Mouse (Mus musculus) c-Kit-positive CD71-positive TER-119-positive erythroid progenitor cells, embryonic 14.5 days (primary cell): ENCODE measurements at regions not wholly inside any gene's neighbourhood (a gene's known extent, or its start where the extent isn't known, plus 50 kb on each side); places are given as distances from the start of the nearest gene placed in this dataset.

Experiments
- DNase-seq: peaks from one replicate; pipeline ENCODE4 v3.0.0-alpha.2; 2013; ENCODE audit warnings: low spot score

- no peak for DNase-seq
These were observed 74.5 kb upstream of the Serp2 start for GRCm38 (mm10) chr14:76631181-76631580.

GRCm38 (mm10) chr14:76629913-76630478 lies 73.3 kb upstream of the Serp2 start:
- no peak for DNase-seq

GRCm38 (mm10) chr14:76628182-76628892 lies 71.6 kb upstream of the Serp2 start:
- no peak for DNase-seq

- DNase-seq: no peak
These were observed 69.1 kb upstream of the Serp2 start for GRCm38 (mm10) chr14:76625589-76626368.

GRCm38 (mm10) chr14:76624626-76625378 lies 68.1 kb upstream of the Serp2 start:
- no peak for DNase-seq

- DNase-seq: no peak
These were observed 66.8 kb upstream of the Serp2 start for GRCm38 (mm10) chr14:76623371-76623988.

GRCm38 (mm10) chr14:76622634-76623291 lies 66.1 kb upstream of the Serp2 start:
- no peak for DNase-seq

- DNase-seq: no peak
These were observed 62.3 kb upstream of the Serp2 start for GRCm38 (mm10) chr14:76619038-76619409.

- no peak for DNase-seq
These were observed 61.8 kb upstream of the Serp2 start for GRCm38 (mm10) chr14:76618331-76619037.

GRCm38 (mm10) chr14:76617889-76618288 lies 61.2 kb upstream of the Serp2 start:
- DNase-seq: no peak

GRCm38 (mm10) chr14:76617447-76617846 lies 60.8 kb upstream of the Serp2 start:
- DNase-seq: no peak

- DNase-seq: no peak
These were observed 59.6 kb upstream of the Serp2 start for GRCm38 (mm10) chr14:76616367-76616683.

- no peak for DNase-seq
These were observed 59.1 kb upstream of the Serp2 start for GRCm38 (mm10) chr14:76615603-76616366.

GRCm38 (mm10) chr14:76615182-76615581 lies 58.5 kb upstream of the Serp2 start:
- no peak for DNase-seq

GRCm38 (mm10) chr14:76614682-76615081 lies 58.0 kb upstream of the Serp2 start:
- no peak for DNase-seq

GRCm38 (mm10) chr14:76613604-76614003 lies 56.9 kb upstream of the Serp2 start:
- DNase-seq: no peak

GRCm38 (mm10) chr14:76610429-76611378 lies 54.0 kb upstream of the Serp2 start:
- no peak for DNase-seq
